Mouse (Mus musculus): ENCODE results near the gene Gapdh. TPM values are rescaled to one million over a fixed set of nuclear protein-coding genes. Genes with fewer than 3 reads are reported as not detected.
"Not testable (repeated sequence)": the region's sequence is repeated elsewhere in the genome, so short reads cannot be mapped to it uniquely, and the experiment has no call there.

Gapdh gene
- polyA plus RNA-seq, 1 experiment from 2014 or later: 1,605 TPM

DNA sequence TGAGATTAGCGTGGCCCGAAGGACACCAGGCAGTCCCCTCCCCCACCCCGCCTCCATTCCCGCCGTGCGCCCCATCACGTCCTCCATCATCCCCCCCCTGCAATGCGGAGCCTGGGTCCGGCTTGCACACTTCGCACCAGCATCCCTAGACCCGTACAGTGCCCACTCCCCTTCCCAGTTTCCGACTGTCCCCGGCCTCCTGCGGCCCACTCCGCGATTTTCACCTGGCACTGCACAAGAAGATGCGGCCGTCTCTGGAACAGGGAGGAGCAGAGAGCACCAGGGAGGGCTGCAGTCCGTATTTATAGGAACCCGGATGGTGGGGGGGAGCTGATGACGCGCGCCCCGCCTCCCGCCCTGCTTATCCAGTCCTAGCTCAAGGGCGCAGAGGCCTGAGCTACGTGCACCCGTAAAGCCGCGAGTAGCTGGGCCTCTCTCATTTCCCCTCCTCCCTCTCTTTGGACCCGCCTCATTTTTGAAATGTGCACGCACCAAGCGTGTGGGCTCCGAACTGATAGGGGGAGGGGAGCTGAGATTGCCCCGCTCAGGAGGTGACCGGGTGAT lies 857 bp downstream of the Gapdh start:
- WGBS: under 1% methylated on average over 36 of the region's 36 CpGs
- H3K27ac ChIP-seq: peak overlapping the region; percentile 85
- H3K4me3 ChIP-seq: peak overlapping the region; percentile 96
- H3K27me3 ChIP-seq (replicated peaks): no peaks in the 10 kb centered on the region
- H3K36me3 ChIP-seq: peaks cover 58% of the 10 kb centered on the region
- H3K9ac ChIP-seq: peak overlapping the region; percentile 98
- peaks cover 40% of the 10 kb centered on the region for H3K4me1 ChIP-seq
- H3K4me2 ChIP-seq (replicated peaks): peak overlapping the region; percentile 72
- peak; percentile 92 for ATAC-seq (ENCODE audit: low FRiP score, low read depth)
- no peaks in the 10 kb centered on the region for H3K9me3 ChIP-seq

DNA sequence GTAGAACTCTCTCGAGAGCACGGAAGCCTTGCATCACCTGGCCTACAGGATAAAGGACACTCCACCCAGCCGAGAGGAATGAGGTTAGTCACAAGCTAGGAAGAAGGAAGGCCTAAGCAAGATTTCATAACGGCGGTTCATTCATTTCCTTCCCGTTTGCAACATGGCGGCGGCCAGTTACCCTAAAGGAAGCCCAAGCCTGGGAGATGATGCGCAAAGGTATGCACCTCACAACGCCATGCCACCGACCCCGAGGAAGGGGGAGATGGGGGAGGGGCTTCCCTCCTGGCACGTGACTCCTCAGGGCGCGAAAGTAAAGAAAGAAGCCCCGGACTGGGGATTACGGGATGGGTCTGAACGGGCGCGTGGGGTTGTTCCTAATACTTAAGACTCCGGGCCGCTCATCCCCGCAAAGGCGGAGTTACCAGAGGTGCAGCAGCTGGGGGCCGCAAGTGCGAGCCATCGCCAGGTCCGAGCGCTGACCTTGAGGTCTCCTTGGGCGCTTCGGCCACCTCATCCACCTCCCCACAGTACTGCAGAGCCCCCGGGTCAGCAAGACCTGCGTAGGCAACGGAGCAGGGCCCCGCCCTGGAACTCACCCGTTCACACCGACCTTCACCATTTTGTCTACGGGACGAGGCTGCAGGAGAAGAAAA lies 1.5 kb downstream of the Gapdh start:
- WGBS: under 1% methylated on average over 39 of the region's 39 CpGs
- H3K4me2 ChIP-seq (replicated peaks): peak overlapping the region; percentile 72

DNA sequence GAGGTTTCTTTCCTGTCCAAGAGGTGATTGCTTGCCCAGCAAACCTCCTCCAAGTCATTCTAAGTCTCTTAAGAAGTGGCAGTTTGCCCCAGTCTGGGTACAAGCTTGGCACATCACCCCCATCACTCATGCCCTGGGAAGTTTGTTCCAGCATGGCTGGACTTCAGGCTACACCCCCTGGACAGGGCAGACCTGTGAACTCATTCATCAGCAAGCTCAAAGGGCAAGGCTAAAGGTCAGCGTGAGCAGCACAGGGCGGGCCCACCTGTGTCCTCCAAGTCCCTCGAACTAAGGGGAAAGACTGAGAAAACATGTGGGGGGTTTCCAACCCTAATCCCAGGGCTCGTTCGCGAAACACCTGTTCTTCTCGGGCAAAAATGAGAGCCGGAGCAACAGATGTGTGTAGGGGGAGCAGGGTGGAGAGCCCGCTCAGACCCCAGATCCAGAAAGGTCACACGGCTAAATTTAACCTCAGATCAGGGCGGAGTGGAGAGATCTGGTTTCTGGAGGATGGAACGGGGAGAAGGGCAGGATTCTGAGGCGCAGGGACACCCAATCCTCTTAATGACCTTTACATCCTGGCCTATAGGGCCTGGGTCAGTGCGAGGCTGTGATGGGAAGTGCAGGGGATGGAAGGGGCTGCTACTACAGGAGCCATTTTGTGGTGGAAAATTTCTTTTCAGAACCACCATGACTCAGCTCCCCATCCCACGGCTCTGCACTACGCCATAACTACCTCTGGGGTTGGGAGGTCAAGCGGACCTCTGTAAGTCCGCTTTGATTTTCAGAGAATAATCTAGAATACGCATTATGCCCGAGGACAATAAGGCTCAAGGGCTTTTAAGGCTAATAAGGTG lies 2.2 kb downstream of the Gapdh start:
- no peaks in the 10 kb centered on the region for H3K27me3 ChIP-seq (replicated peaks)
- peaks cover 58% of the 10 kb centered on the region for H3K36me3 ChIP-seq
- H3K9ac ChIP-seq: peak overlapping the region; percentile 98
- peaks cover 42% of the 10 kb centered on the region for H3K4me1 ChIP-seq
- WGBS: 7% methylated on average over 20 of the region's 20 CpGs
- ATAC-seq (ENCODE audit: low FRiP score, low read depth): no peak
- H3K4me3 ChIP-seq: peak overlapping the region; percentile 96
- no peaks in the 10 kb centered on the region for H3K9me3 ChIP-seq
- H3K4me2 ChIP-seq (replicated peaks): peak overlapping the region; percentile 72
- H3K27ac ChIP-seq: no peak overlapping the region

More for the DNA sequence above, 1.5 kb downstream of the Gapdh start:
- Histone ChIP-seq H3K9me3 (no peaks in the 10 kb centered on the region), H3K36me3 (peaks cover 58% of the 10 kb centered on the region), H3K4me3 (peak overlapping the region; percentile 96), H3K9ac (peak overlapping the region; percentile 98), H3K4me1 (peaks cover 42% of the 10 kb centered on the region), H3K27me3 (replicated peaks) (no peaks in the 10 kb centered on the region), H3K27ac (peak overlapping the region; percentile 85)
- peak; percentile 63 for ATAC-seq (ENCODE audit: low FRiP score, low read depth)

DNA sequence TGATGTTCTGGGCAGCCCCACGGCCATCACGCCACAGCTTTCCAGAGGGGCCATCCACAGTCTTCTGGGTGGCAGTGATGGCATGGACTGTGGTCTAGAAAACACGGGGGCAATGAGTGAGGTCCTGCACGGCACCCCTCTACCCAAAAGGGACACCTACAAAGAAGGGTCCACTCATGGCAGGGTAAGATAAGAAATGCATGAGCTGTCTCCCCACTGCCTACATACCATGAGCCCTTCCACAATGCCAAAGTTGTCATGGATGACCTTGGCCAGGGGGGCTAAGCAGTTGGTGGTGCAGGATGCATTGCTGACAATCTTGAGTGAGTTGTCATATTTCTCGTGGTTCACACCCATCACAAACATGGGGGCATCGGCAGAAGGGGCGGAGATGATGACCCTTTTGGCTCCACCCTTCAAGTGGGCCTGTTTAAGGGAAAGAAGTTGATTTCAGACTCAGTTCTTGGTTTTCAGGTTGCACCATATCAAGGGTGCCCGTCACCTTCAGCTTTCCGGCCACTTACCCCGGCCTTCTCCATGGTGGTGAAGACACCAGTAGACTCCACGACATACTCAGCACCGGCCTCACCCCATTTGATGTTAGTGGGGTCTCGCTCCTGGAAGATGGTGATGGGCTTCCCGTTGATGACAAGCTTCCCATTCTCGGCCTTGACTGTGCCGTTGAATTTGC lies 3.5 kb downstream of the Gapdh start:
- not testable (repeated sequence) for H3K4me2 ChIP-seq (replicated peaks); H3K9ac ChIP-seq; H3K4me3 ChIP-seq; H3K9me3 ChIP-seq; H3K27me3 ChIP-seq (replicated peaks); H3K27ac ChIP-seq; ATAC-seq (ENCODE audit: low FRiP score, low read depth)
- Histone ChIP-seq H3K4me1 (peaks cover 43% of the 10 kb centered on the region), H3K36me3 (peaks cover 53% of the 10 kb centered on the region)
- WGBS: 76% methylated on average over 13 of the region's 16 CpGs

DNA sequence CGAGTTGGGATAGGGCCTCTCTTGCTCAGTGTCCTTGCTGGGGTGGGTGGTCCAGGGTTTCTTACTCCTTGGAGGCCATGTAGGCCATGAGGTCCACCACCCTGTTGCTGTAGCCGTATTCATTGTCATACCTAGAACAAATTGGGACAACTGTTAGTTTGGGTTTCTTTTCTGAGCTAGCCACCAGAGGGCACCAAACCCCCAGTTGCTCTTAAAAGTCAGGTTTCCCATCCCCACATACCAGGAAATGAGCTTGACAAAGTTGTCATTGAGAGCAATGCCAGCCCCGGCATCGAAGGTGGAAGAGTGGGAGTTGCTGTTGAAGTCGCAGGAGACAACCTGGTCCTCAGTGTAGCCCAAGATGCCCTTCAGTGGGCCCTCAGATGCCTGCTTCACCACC lies 4.3 kb downstream of the Gapdh start:
- Histone ChIP-seq H3K36me3 (peaks cover 48% of the 10 kb centered on the region), H3K4me1 (peaks cover 43% of the 10 kb centered on the region)
- 15% methylated on average over 4 of the region's 5 CpGs for WGBS
- H3K9me3 ChIP-seq; H3K27ac ChIP-seq; ATAC-seq (ENCODE audit: low FRiP score, low read depth); H3K27me3 ChIP-seq (replicated peaks); H3K4me3 ChIP-seq; H3K4me2 ChIP-seq (replicated peaks); H3K9ac ChIP-seq: not testable (repeated sequence)

DNA sequence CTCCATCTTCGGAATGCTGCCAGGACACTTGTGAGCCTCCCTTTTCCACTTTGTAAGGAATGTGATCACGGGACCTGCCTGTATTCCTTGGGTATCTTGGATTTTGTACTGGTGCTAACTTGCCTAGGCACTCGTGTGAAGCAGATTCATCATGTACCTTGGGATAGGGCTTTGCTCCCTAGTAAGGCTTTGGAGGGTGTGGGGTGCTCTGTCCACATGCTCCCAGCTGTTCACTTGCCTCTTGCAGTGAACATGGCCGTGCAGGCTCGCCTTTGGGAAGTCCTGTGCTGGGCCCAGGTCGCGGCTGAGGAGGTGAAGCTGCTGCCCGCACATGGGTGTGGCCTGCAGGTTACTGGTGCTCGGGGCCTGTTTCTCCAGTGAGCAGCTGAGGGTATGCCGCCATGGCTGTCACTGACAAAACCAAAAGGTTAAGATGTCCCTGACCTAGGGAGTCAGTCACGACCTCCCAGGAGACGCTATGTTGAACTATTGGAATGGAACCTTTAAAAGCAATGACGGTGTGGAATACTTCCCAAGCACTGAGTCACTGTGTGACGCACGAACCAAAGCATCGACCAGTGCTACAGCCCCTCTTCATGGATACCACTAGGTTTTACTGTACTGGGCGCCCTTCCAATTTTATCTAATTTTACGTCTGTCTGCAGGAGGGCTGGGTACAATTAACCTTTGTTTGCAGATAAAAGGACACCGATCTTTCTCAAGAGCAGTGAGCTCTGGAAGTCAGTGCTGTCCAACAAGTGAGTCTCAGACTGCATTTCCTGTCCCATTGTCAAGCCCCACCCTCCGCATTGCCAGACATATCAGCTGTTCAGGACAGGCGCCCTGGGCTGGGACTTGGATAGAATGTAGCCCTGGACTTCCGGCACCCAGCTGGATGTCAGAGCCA lies 5.2 kb downstream of the Gapdh start:
- Histone ChIP-seq H3K4me1 (peaks cover 42% of the 10 kb centered on the region), H3K36me3 (peaks cover 48% of the 10 kb centered on the region), H3K4me3 (no peak overlapping the region), H3K9ac (no peak overlapping the region), H3K4me2 (replicated peaks) (no peak overlapping the region), H3K27ac (no peak overlapping the region), H3K27me3 (replicated peaks) (no peaks in the 10 kb centered on the region), H3K9me3 (no peaks in the 10 kb centered on the region)
- WGBS: 13% methylated on average over 22 of the region's 22 CpGs
- ATAC-seq (ENCODE audit: low FRiP score, low read depth): no peak

DNA sequence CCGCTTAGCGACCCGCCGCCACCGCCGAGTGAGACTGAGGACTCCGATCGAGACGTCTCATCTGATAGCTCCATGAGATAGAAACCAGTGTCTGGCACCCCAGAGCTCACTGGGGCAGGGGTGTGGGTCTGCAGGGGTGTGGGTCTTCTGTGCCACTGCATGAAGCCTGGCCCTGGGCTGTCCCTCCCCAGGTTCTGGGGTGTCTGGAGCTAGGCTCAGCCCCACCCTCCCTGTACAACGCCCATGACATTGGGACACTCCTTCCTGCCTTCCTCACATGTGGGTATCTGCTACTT lies 5.8 kb downstream of the Gapdh start:
- H3K36me3 ChIP-seq: peaks cover 49% of the 10 kb centered on the region

DNA sequence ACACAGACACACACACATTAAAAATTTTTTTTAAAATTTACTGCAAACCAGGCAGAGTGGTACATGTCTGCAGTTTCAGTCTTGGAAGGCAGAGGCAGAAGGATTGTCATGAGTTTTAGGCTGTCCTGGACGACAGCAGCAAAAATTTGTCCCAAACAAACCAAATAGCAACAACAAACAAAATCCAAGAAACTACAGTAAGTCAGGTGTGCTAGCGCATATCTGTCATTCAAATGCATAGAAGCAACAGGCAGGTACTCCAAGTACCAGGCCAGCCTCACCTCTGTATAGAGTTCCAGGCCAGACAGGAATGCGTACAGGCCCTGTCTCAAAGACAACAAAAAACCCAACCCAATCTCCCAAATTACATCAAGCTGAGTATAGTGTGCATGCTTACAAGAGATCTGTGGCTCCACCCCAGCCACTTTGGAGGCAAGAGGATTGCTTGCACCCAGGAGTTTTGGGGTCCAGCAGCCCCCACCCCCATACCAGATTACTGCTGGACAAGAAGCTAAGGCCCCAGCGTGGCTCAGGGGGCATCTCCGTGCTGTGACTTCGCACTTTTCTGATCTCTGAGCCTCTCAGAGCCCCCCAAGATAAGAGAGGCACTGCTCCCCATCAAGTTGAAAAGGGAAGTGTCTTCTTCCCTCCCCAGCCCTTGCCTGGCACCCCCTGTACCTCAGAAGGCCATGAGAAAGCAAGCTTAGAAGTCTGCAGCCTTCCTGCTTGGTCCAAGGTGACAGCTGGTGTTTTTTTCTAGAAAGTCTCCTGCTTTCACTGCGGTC lies 6.3 kb downstream of the Gapdh start:
- Histone ChIP-seq H3K27me3 (replicated peaks) (no peaks in the 10 kb centered on the region), H3K27ac (no peak overlapping the region), H3K9ac (no peak overlapping the region), H3K4me1 (peaks cover 38% of the 10 kb centered on the region), H3K36me3 (peaks cover 52% of the 10 kb centered on the region), H3K4me3 (no peak overlapping the region), H3K9me3 (no peaks in the 10 kb centered on the region), H3K4me2 (replicated peaks) (no peak overlapping the region)
- no peak for ATAC-seq (ENCODE audit: low FRiP score, low read depth)
- WGBS: 89% methylated on average over 7 of the region's 7 CpGs

More for the DNA sequence above, 5.8 kb downstream of the Gapdh start:
- no peak overlapping the region for H3K4me2 ChIP-seq (replicated peaks)
- no peak for ATAC-seq (ENCODE audit: low FRiP score, low read depth)
- no peaks in the 10 kb centered on the region for H3K27me3 ChIP-seq (replicated peaks)
- no peaks in the 10 kb centered on the region for H3K9me3 ChIP-seq
- 60% methylated on average over 10 of the region's 10 CpGs for WGBS
- H3K4me3 ChIP-seq: no peak overlapping the region
- H3K4me1 ChIP-seq: peaks cover 38% of the 10 kb centered on the region
- no peak overlapping the region for H3K9ac ChIP-seq
- no peak overlapping the region for H3K27ac ChIP-seq

DNA sequence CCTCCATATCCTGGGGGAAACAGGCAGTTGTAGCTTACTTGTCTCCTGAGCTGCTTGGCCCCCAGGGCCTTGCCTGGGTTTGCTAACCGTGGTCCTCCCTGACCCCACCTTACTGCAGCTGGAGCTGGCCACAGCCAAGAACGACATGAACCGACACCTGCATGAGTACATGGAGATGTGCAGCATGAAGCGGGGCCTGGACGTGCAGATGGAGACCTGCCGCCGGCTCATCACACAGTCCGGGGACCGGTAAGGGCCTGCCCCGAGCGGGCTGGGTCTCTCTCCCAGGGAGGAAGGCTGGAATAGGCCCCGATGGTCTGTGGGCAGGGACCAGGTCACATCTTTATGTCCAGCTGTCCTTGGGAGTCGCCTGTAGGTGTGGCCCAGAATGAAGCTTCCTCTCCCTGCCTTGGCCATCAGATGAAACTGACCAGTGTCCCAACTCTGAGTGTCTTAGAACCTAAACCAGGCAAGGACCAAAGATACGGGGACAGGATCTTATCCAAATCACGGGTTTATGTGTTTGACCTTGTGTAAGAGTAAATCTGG lies 7.2 kb downstream of the Gapdh start:
- Histone ChIP-seq H3K27ac (no peak overlapping the region), H3K9me3 (no peaks in the 10 kb centered on the region), H3K4me2 (replicated peaks) (no peak overlapping the region), H3K4me3 (no peak overlapping the region), H3K27me3 (replicated peaks) (no peaks in the 10 kb centered on the region), H3K4me1 (peaks cover 32% of the 10 kb centered on the region), H3K9ac (no peak overlapping the region), H3K36me3 (peaks cover 54% of the 10 kb centered on the region)
- 86% methylated on average over 15 of the region's 15 CpGs for WGBS
- no peak for ATAC-seq (ENCODE audit: low FRiP score, low read depth)

DNA sequence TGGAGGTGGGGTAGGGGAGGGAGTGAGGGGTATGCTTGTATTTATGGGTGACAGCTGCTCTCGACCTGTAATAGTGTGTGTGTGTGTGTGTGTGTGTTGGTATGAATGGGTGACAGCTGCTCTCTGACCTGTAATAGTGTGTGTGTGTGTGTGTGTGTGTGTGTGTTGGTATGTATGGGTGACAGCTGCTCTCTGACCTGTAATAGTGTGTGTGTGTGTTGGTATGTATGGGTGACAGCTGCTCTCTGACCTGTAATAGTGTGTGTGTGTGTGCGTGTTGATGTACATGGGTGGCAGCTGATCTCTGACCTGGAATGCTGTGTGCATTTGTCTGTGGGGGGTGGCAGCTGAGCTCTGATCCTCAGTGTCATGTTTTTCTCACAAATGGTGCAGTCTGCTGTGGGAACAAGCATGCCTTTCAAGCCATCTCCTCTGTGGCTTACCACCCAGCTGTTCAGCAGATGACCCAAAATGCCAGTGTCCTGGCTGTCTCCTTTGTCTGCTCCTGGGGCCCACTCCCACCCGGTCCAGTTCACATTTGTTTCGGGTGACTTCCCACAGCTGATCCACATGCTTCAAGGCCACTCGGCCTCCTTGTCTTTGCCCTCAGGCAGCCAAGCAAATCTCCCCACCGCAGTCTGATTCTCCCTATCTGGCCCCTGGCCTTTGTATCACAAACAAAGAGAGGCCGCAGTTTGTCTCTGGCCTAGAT lies 9.2 kb downstream of the Gapdh start:
- Histone ChIP-seq H3K4me3 (no peak overlapping the region), H3K27me3 (replicated peaks) (no peaks in the 10 kb centered on the region), H3K4me1 (peaks cover 27% of the 10 kb centered on the region), H3K4me2 (replicated peaks) (no peak overlapping the region), H3K9me3 (no peaks in the 10 kb centered on the region), H3K36me3 (peaks cover 59% of the 10 kb centered on the region), H3K9ac (0 out of 2 replicates have a peak overlapping the region, but pooled peaks have one; percentile 3), H3K27ac (peak overlapping the region; percentile 54; the same call in 1 of the 2 replicates)
- peak; percentile 44 for ATAC-seq (ENCODE audit: low FRiP score, low read depth)
- 16% methylated on average over 7 of the region's 7 CpGs for WGBS

Measured in neural tube, embryonic 12.5 days (tissue).